ENCODE assay signal across 20 mouse cellular contexts in genomic region chr12:33048391-33048790, GRCm38 (mm10). TPM values are rescaled to one million over a fixed set of nuclear protein-coding genes. Genes with fewer than 3 reads are reported as not detected.
A peak's percentile ranks its signal among the peaks of the same experiment; 100 is the strongest.
DNase-seq lines count a peak whose midpoint lies in the region; ATAC-seq lines count a peak whose summit lies in the region.
"Had no signal": no experiment of that assay in that cellular context is flagged by ENCODE, and none has a peak within 500 bp of the region (broad histone marks: within the 10 kb centered on the region; RNA-seq: fewer than 3 reads in every experiment).

No protein-coding gene starts in this region.

- peak; percentile 34 for ATAC-seq in common myeloid progenitor, adult 5-6 weeks (replicated peaks; ENCODE audit: low read depth, poor library complexity, severe bottlenecking)
- ATAC-seq: forebrain, embryonic 15.5 days; midbrain, embryonic 16.5 days had no signal

- peak; percentile 46 for DNase-seq in lung, postnatal 36 days
- no peak for DNase-seq in lung, postnatal 14 days
- DNase-seq in CD4-positive helper T cell, adult 2 months (ENCODE audit: low read depth, low spot score), result peak; percentile 91
- DNase-seq in thymus, postnatal 0 days (ENCODE audit: low spot score), result peak; percentile 24
- no peak for DNase-seq in retina, embryonic 14.5 days (ENCODE audit: low spot score)
- DNase-seq in ovary, adult 18-20 months (ENCODE audit: low spot score), result no peak
- DNase-seq in cerebellum, adult 18-20 months, result no peak
- DNase-seq: adrenal gland, adult 2 months; cerebellum, postnatal 25 days; kidney, adult 11 months; kidney, postnatal 10 days; lung, adult 2 months had no signal

RNA-seq across cellular contexts. Expression of gene Cdhr3, which starts 44.3 kb away (rescaled TPM):
- total RNA-seq in common myeloid progenitor, adult 5-6 weeks (2017), result not detected in 2 replicates
- 0.22 and 0.23 TPM in 2 replicates for polyA plus RNA-seq in thymus, postnatal 0 days (2015; fragmentation: Nextera tagmentation; extraction: Ambion mirVana)
- total RNA-seq: adrenal gland, adult 2 months had no signal
- polyA plus RNA-seq: adrenal gland, adult 2 months; embryonic facial prominence, embryonic 11.5 days; erythroblast, embryonic 14.5 days; limb, embryonic 10.5 days; liver, embryonic 11.5 days; macrophage had no signal

Comparison
In these comparisons a context has a peak if more than half of its experiments do, and no peak if none do; other contexts are left out.
1. DNase-seq: peak in lung, postnatal 36 days (single experiment), CD4-positive helper T cell, adult 2 months (single experiment) and thymus, postnatal 0 days (single experiment); none in lung, postnatal 14 days (single experiment), retina, embryonic 14.5 days (single experiment), ovary, adult 18-20 months (single experiment) and cerebellum, adult 18-20 months (0 of 2).